Mouse (Mus musculus): ENCODE results near the gene Babam2. TPM values are rescaled to one million over a fixed set of nuclear protein-coding genes. Genes with fewer than 3 reads are reported as not detected.
A peak's percentile ranks its signal among the peaks of the same experiment; 100 is the strongest.

Gene Babam2
- polyA plus RNA-seq, 1 experiment from 2014 or later, result 46.4 TPM

GRCm38 (mm10) chr5:32112206-32112916 lies 414.9 kb downstream of the Babam2 start:
- WGBS, result 79% methylated on average over 7 of the region's 7 CpGs
- Histone ChIP-seq H3K4me3 (no peak overlapping the region), H3K27me3 (no peaks in the 10 kb centered on the region), H3K4me1 (no peaks in the 10 kb centered on the region), H3K36me3 (no peaks in the 10 kb centered on the region), H3K27ac (replicated peaks) (no peak overlapping the region), H3K4me2 (replicated peaks) (no peak overlapping the region), H3K9me3 (no peaks in the 10 kb centered on the region), H3K9ac (replicated peaks) (no peak overlapping the region)
- ATAC-seq (ENCODE audit: low FRiP score, low read depth), result no peak

- H3K27me3 ChIP-seq, result peaks cover 8% of the 10 kb centered on the region; the same call in 1 of the 2 replicates
- H3K9ac ChIP-seq (replicated peaks), result no peak overlapping the region
- no peaks in the 10 kb centered on the region for H3K36me3 ChIP-seq
- no peak overlapping the region for H3K4me3 ChIP-seq
- H3K9me3 ChIP-seq, result no peaks in the 10 kb centered on the region
- no peak overlapping the region for H3K4me2 ChIP-seq (replicated peaks)
- WGBS, result 46% methylated on average over 11 of the region's 11 CpGs
- ATAC-seq (ENCODE audit: low FRiP score, low read depth), result no peak
- peaks cover 5% of the 10 kb centered on the region; the same call in 1 of the 2 replicates for H3K4me1 ChIP-seq
- H3K27ac ChIP-seq (replicated peaks), result no peak overlapping the region
Measured at GRCm38 (mm10) chr5:32120901-32121376, 423.5 kb downstream of the Babam2 start.

GRCm38 (mm10) chr5:32121936-32122335 lies 424.5 kb downstream of the Babam2 start:
- Histone ChIP-seq H3K9ac (replicated peaks) (no peak overlapping the region), H3K4me2 (replicated peaks) (no peak overlapping the region), H3K36me3 (no peaks in the 10 kb centered on the region), H3K27ac (replicated peaks) (no peak overlapping the region), H3K9me3 (no peaks in the 10 kb centered on the region), H3K4me1 (peaks cover 5% of the 10 kb centered on the region; the same call in 1 of the 2 replicates), H3K27me3 (peaks cover 8% of the 10 kb centered on the region; the same call in 1 of the 2 replicates), H3K4me3 (no peak overlapping the region)
- no peak for ATAC-seq (ENCODE audit: low FRiP score, low read depth)
- 88% methylated on average over 6 of the region's 6 CpGs for WGBS

DNA sequence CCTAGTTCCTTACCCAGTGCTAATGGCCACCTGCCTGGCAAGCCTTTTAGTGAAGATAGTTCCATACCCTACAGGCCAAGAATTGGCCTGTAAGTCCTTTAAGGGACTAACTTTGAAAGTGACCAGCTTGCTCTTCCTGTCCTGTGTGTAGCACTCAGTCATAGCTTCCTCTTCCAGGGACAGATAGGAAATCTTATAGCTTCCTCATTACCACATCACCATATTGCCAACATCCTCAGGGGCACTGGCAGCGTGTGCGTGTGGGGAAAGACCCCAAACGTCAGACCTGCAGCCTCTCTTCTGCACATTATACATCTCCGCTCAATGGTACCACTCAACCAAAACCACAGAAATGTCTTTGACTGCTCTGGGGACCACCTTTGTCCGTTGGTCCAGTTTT lies 424.9 kb downstream of the Babam2 start:
- H3K36me3 ChIP-seq, result no peaks in the 10 kb centered on the region
- no peak overlapping the region for H3K4me3 ChIP-seq
- ATAC-seq (ENCODE audit: low FRiP score, low read depth), result no peak
- no peak overlapping the region for H3K9ac ChIP-seq (replicated peaks)
- WGBS, result 86% methylated on average over 5 of the region's 5 CpGs
- no peaks in the 10 kb centered on the region for H3K9me3 ChIP-seq
- peaks cover 8% of the 10 kb centered on the region; the same call in 1 of the 2 replicates for H3K27me3 ChIP-seq
- H3K4me1 ChIP-seq, result peaks cover 5% of the 10 kb centered on the region; the same call in 1 of the 2 replicates
- no peak overlapping the region for H3K27ac ChIP-seq (replicated peaks)
- H3K4me2 ChIP-seq (replicated peaks), result no peak overlapping the region

DNA sequence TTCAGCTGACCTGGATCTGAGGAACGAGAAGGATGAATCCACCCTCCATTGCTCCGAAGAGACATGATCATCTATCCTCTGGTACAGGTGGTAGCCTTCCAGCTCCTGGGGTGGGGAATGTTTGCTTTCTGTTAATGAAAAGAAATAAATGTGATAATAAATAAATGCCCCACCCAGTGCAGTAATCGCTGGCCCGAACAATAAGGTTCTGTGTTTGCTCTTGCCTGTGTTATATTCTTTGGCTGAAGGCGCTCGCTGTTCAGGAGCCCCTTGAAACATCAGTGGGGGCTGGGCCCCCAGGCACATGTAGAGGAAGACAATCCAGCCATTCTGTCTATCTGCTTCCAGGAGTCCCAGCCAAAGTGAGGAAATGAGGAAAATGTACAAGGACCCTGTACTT lies 427.5 kb downstream of the Babam2 start:
- H3K27ac ChIP-seq (replicated peaks), result no peak overlapping the region
- no peak overlapping the region for H3K9ac ChIP-seq (replicated peaks)
- H3K4me3 ChIP-seq, result no peak overlapping the region
- H3K36me3 ChIP-seq, result no peaks in the 10 kb centered on the region
- H3K4me1 ChIP-seq, result peaks cover 5% of the 10 kb centered on the region; the same call in 1 of the 2 replicates
- WGBS, result 90% methylated on average over 6 of the region's 6 CpGs
- H3K9me3 ChIP-seq, result no peaks in the 10 kb centered on the region
- ATAC-seq (ENCODE audit: low FRiP score, low read depth), result no peak
- H3K27me3 ChIP-seq, result peaks cover 18% of the 10 kb centered on the region
- H3K4me2 ChIP-seq (replicated peaks), result no peak overlapping the region

GRCm38 (mm10) chr5:32127226-32127625 lies 429.7 kb downstream of the Babam2 start:
- Histone ChIP-seq H3K4me1 (no peaks in the 10 kb centered on the region), H3K27ac (replicated peaks) (no peak overlapping the region), H3K27me3 (peaks cover 40% of the 10 kb centered on the region), H3K4me3 (no peak overlapping the region), H3K9ac (replicated peaks) (no peak overlapping the region), H3K4me2 (replicated peaks) (no peak overlapping the region), H3K9me3 (no peaks in the 10 kb centered on the region), H3K36me3 (no peaks in the 10 kb centered on the region)
- ATAC-seq (ENCODE audit: low FRiP score, low read depth), result no peak
- 83% methylated on average over 3 of the region's 3 CpGs for WGBS

GRCm38 (mm10) chr5:32127927-32128326 lies 430.4 kb downstream of the Babam2 start:
- H3K27ac ChIP-seq (replicated peaks), result no peak overlapping the region
- H3K9ac ChIP-seq (replicated peaks), result no peak overlapping the region
- no peak overlapping the region for H3K4me2 ChIP-seq (replicated peaks)
- 57% methylated on average over 3 of the region's 3 CpGs for WGBS
- peaks cover 41% of the 10 kb centered on the region for H3K27me3 ChIP-seq
- H3K4me1 ChIP-seq, result 0 out of 2 replicates have a peak, but pooled peaks cover 4% of the 10 kb centered on the region
- H3K4me3 ChIP-seq, result no peak overlapping the region
- no peaks in the 10 kb centered on the region for H3K9me3 ChIP-seq
- no peaks in the 10 kb centered on the region for H3K36me3 ChIP-seq
- ATAC-seq (ENCODE audit: low FRiP score, low read depth), result no peak

GRCm38 (mm10) chr5:32132971-32133501 lies 435.6 kb downstream of the Babam2 start:
- WGBS, result under 1% methylated on average over 48 of the region's 48 CpGs
- peak; percentile 42; the same call in 1 of the 2 replicates for ATAC-seq (ENCODE audit: low FRiP score, low read depth)
- Histone ChIP-seq H3K4me2 (replicated peaks) (peak overlapping the region; percentile 93), H3K27me3 (peaks cover 90% of the 10 kb centered on the region), H3K4me1 (peaks cover 32% of the 10 kb centered on the region), H3K9me3 (no peaks in the 10 kb centered on the region), H3K27ac (replicated peaks) (no peak overlapping the region), H3K9ac (replicated peaks) (peak overlapping the region; percentile 52), H3K4me3 (peak overlapping the region; percentile 55), H3K36me3 (no peaks in the 10 kb centered on the region)

DNA sequence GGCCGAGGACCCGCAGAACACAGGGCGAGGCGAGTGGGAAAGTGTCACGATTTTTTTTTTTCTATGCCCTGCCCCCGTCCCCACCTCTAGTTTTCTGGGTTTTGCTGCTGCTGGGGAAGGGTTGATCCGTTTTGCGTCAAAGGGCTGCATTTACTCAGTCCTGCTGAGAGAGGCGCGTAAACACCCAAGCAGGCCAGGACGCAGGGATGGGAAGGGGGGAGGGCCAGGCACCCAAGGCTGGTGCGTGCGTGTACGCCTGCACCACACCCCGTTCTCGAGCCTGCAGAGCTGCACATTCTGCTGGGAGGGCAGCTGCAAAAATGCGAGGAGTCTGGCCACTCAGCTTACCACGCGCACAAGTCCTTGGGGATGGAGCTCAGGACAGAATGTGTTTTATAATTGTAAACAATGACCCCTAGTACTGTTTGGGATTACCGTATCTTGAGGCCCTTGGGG lies 436.1 kb downstream of the Babam2 start:
- 0 out of 2 replicates have a peak, but pooled peaks have one; percentile 10 for ATAC-seq (ENCODE audit: low FRiP score, low read depth)
- H3K4me1 ChIP-seq, result peaks cover 32% of the 10 kb centered on the region
- no peaks in the 10 kb centered on the region for H3K36me3 ChIP-seq
- H3K9me3 ChIP-seq, result no peaks in the 10 kb centered on the region
- under 1% methylated on average over 20 of the region's 20 CpGs for WGBS
- H3K27ac ChIP-seq (replicated peaks), result no peak overlapping the region
- H3K27me3 ChIP-seq, result peaks cover 96% of the 10 kb centered on the region
- peak overlapping the region; percentile 52 for H3K9ac ChIP-seq (replicated peaks)
- peak overlapping the region; percentile 55 for H3K4me3 ChIP-seq
- peak overlapping the region; percentile 93 for H3K4me2 ChIP-seq (replicated peaks)

DNA sequence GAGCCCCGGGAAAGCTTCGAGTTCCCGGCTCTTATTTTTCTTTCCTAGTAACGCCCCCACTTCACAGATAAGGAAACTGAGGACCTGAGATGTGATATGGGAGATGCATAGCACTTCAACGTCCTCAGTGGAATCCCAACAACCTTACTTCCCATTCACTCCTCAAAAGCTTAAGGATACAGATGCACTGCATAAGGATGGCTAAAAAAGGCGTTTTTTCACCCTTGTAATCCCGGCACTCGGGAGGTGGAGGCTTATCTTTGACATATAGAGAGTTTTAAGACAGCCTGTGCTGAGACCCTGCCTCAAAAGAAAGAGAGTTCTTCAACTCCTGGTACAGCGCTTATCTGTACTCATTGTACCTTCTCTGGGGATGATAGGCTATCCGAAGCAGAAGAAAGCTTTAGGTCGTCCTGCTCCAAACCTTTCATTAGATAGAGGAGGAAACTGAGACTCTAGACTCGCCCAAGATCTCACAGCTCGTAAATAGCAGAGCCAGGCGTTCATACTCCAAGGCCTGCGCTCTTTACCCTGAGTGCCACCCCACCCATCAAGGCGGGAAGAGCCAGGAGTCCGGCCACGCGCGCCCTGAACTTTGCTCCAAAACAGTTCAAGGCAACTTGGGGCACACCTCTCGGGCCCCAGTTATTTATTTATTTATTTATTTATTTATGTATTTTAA lies 436.7 kb downstream of the Babam2 start:
- Histone ChIP-seq H3K27ac (replicated peaks) (no peak overlapping the region), H3K27me3 (peaks cover 98% of the 10 kb centered on the region), H3K9me3 (no peaks in the 10 kb centered on the region), H3K4me1 (peaks cover 32% of the 10 kb centered on the region), H3K4me3 (peak overlapping the region; percentile 58), H3K36me3 (no peaks in the 10 kb centered on the region), H3K4me2 (replicated peaks) (peak overlapping the region; percentile 93), H3K9ac (replicated peaks) (no peak overlapping the region)
- ATAC-seq (ENCODE audit: low FRiP score, low read depth), result no peak
- WGBS, result 1% methylated on average over 21 of the region's 21 CpGs
